Comparison of ENCODE assay signal across 8 mouse cellular contexts in genomic region chr1:24678205-24678917, GRCm38 (mm10). TPM values are rescaled to one million over a fixed set of nuclear protein-coding genes. Genes with fewer than 3 reads are reported as not detected.
DNase-seq lines count a peak whose midpoint lies in the region; ATAC-seq lines count a peak whose summit lies in the region.

TSS of gene Lmbrd1 (plus strand) at chr1:24678630.

- H3K27ac ChIP-seq in hindbrain, embryonic 16.5 days (ENCODE audit: low read depth, low read length), result peak within 1 kb of the TSS; percentile 90
- H3K27ac ChIP-seq in macrophage, result peak within 1 kb of the TSS; percentile 69

- DNase-seq in WW6 (ENCODE audit: low read depth, low spot score), result peak; percentile 74
- peak; percentile 81 to 97 for DNase-seq in cerebellum, postnatal 4 days (ENCODE audit: low spot score in 2 of 2)
- DNase-seq in gastrocnemius, adult 18-20 months (ENCODE audit: low spot score), result peak; percentile 92
- DNase-seq in left cerebral cortex, adult 18-20 months (ENCODE audit: low spot score in 2 of 2), result peak; percentile 95 to 96
- DNase-seq in right cerebral cortex, adult 18-20 months, result peak; percentile 95
- peak; percentile 71 for DNase-seq in urinary bladder, postnatal 10 days (ENCODE audit: low spot score)

- H3K27me3 ChIP-seq in hindbrain, embryonic 16.5 days (replicated peaks; ENCODE audit: control insufficient read depth, insufficient read depth, low read length), result no peaks in the 10 kb centered on the region

- H3K4me3 ChIP-seq in hindbrain, embryonic 16.5 days (ENCODE audit: low read length), result peak within 1 kb of the TSS; percentile 91
- H3K4me3 ChIP-seq in macrophage (ENCODE audit: inconsistent target), result peak within 1 kb of the TSS; percentile 86

- peaks cover 48% of the 10 kb centered on the region for H3K79me2 ChIP-seq in macrophage (ENCODE audit: inconsistent target)

- no peaks in the 10 kb centered on the region for H3K36me3 ChIP-seq in hindbrain, embryonic 16.5 days (ENCODE audit: control insufficient read depth, insufficient read depth, low read length)
- no peaks in the 10 kb centered on the region for H3K36me3 ChIP-seq in macrophage (ENCODE audit: inconsistent target)

- 1% methylated on average over 48 of the region's 54 CpGs for WGBS in hindbrain, embryonic 16.5 days
- 2% methylated on average over 39 of the region's 54 CpGs for WGBS in macrophage (ENCODE audit: missing documents)

- H3K4me1 ChIP-seq in hindbrain, embryonic 16.5 days (ENCODE audit: control insufficient read depth, insufficient read depth, low read depth, low read length), result peaks cover 4% of the 10 kb centered on the region

- peak; percentile 97 for ATAC-seq in hindbrain, embryonic 16.5 days

- H3K9ac ChIP-seq in hindbrain, embryonic 16.5 days (ENCODE audit: low read depth, low read length), result peak within 1 kb of the TSS; percentile 93

- H3K9me3 ChIP-seq in hindbrain, embryonic 16.5 days (ENCODE audit: control insufficient read depth, low read length), result no peaks in the 10 kb centered on the region

- H3K4me2 ChIP-seq in hindbrain, embryonic 16.5 days (ENCODE audit: low read length), result peak within 1 kb of the TSS; percentile 67

RNA-seq across cellular contexts. Expression of gene Lmbrd1, which starts in this region (rescaled TPM):
- 10 to 100 TPM; 30.3 to 32.1 TPM for total RNA-seq in gastrocnemius, adult 18-20 months (2021)
- polyA plus RNA-seq in hindbrain, embryonic 16.5 days (2015; fragmentation: Nextera tagmentation; extraction: Ambion mirVana), result 53.5 and 59.0 TPM in 2 replicates
- 100 to 1,000 TPM; 143 to 145 TPM for total RNA-seq in left cerebral cortex, adult 18-20 months (2021)
- 100 to 1,000 TPM in 24 of 26 experiments, 10 to 100 TPM in 2; 92.4 to 302 (median 120) TPM for total RNA-seq in macrophage (2018; cell fraction: chromatin; rRNA removed)
- 100 to 1,000 TPM in 1 of 26 experiments, 10 to 100 TPM in 25; 52.1 to 102 (median 67.9) TPM for total RNA-seq in macrophage (2018; cell fraction: cytosol; rRNA removed)
- total RNA-seq in macrophage (2018; cell fraction: nucleus; rRNA removed), result 100 to 1,000 TPM in 17 of 26 experiments, 10 to 100 TPM in 9; 79.7 to 180 (median 107) TPM
- polyA plus RNA-seq in macrophage (2018), result 56.9 to 120 TPM (median 62.5 TPM) in 3 replicates

Comparison
In these comparisons a context has a peak if more than half of its experiments do, and no peak if none do; other contexts are left out.
1. Peak in every context shown above with its lines: DNase-seq, ATAC-seq, H3K4me3 ChIP-seq and H3K27ac ChIP-seq.
2. RNA of gene Lmbrd1 (total RNA-seq): 143 to 145 TPM in left cerebral cortex, adult 18-20 months; 30.3 to 32.1 TPM in gastrocnemius, adult 18-20 months; every median in the first group is over 4 times any median in the second.